Mouse (Mus musculus): ENCODE measurements at regions not wholly inside any gene's neighbourhood (a gene's known extent, or its start where the extent isn't known, plus 50 kb on each side); places are given as distances from the start of the nearest gene placed in this dataset.
"Not testable (repeated sequence)": the region's sequence is repeated elsewhere in the genome, so short reads cannot be mapped to it uniquely, and the experiment has no call there.

DNA sequence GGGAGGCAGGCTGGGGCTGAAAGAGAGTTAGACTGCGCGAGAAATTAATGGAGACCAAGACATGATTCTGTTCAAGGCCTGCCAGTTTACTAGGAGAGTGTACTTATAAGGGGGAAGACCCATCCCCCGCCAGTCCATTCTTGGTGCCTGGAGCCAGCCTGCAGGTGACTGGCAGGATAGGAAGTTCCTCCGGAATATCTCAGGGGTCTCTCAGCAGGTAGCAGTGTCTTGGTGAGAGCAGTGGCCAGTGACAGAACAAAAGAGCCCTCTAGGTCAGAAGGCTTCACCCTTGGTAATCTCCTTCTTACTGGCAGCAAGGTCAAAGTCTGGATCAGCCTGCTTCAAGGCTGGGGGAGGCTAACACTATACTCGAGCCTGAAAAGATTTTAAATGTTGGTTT, 83.7 kb upstream of the Zfp804b start:
- DNase-seq (ENCODE audit: low spot score in 2 of 2): no peak

DNA sequence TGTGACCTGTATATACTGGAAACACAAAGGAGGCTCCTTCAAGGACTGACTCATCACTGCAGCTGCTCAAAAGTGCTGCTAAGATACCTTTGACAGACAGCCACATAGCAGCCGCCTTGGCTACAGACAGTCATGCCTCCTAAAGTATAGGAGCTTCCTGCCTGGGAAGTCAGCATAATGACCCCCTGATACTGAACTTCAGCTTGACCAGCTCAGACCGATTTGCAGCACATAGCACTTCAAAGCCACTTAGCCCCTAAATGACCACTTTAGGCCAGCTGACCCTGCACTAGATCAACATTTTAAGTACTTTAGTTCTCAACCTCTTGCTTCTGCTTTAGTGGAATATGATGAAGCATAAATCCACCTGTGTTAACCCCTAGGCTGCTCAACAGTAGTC, 91.9 kb upstream of the Zfp804b start:
- no peak for DNase-seq (ENCODE audit: low spot score in 2 of 2)

DNA sequence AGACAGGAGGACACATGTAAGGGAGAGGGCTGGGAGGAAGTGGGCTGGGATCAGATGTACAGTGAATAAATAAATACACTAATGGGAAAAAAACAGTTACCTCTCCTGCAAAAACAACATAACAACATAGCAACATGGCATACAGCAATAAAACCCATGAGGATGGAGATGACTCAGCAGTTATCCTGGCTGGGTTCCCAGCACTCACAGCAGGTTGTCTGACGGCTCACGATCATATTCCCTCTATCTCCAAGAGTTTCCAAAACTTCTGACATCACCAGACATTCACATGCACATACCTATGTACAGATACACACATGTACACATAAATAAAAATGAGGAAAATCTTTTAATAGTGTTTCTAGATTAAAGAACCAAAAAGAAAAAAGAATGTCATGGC, 103.4 kb upstream of the Zfp804b start:
- DNase-seq (ENCODE audit: low spot score in 2 of 2): no peak

DNA sequence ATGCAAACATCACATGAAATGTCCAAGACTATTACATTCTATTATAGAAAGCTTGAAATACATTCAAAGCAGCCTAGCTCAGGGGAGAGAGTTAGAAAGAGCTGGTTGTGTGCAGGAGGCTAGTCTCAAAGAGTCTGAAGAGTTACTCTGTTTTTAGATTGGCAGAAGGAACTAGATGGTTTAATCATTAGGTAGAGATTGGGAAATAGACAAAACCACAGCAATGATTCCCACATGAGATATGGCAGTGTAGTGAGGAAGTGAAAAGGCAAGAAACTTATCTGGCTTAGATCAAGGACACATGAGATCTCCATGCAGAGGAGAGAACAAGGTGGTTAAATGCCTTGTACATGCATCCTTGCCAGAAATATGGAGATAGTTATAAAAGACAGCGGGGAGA, 110.3 kb upstream of the Zfp804b start:
- no peak for DNase-seq (ENCODE audit: low spot score in 2 of 2)

- no peak for DNase-seq (ENCODE audit: low spot score in 2 of 2)
Observed at GRCm38 (mm10) chr5:7457102-7457501, 112.5 kb upstream of the Zfp804b start.

GRCm38 (mm10) chr5:7489150-7489549, 144.6 kb upstream of the Zfp804b start:
- DNase-seq (ENCODE audit: low spot score in 2 of 2): no peak

GRCm38 (mm10) chr5:7489602-7490001, 145.0 kb upstream of the Zfp804b start:
- DNase-seq (ENCODE audit: low spot score in 2 of 2): no peak

- DNase-seq (ENCODE audit: low spot score in 2 of 2): no peak
Observed at GRCm38 (mm10) chr5:7517520-7518181, 173.1 kb upstream of the Zfp804b start.

DNA sequence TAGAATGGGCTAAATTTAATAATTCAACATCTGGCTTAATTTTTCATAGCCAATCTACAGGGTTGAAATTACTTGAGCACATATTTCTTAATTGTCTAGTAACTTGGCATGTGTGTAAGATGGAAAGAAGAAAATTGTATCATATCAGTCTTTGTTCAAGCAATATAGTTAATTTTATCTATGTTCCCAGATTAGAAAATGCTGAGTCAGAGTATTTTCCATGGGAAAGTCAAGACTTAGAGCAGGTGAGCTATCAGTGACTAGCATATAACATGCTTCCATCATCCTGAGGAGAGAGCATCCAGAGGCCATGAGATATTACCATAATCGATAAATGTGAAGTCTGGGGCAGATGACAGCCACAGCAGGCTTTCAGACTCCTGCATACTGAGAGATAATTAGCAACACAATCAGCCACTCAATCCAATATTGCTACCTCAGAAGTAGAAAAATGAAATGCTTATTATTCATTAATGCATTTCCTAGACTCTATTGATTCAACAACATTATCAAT, 188.2 kb upstream of the Zfp804b start:
- no peak for DNase-seq (ENCODE audit: low spot score in 2 of 2)

- DNase-seq (ENCODE audit: low spot score in 2 of 2): no peak
Observed at GRCm38 (mm10) chr5:7539812-7540645, 195.5 kb upstream of the Zfp804b start.

DNA sequence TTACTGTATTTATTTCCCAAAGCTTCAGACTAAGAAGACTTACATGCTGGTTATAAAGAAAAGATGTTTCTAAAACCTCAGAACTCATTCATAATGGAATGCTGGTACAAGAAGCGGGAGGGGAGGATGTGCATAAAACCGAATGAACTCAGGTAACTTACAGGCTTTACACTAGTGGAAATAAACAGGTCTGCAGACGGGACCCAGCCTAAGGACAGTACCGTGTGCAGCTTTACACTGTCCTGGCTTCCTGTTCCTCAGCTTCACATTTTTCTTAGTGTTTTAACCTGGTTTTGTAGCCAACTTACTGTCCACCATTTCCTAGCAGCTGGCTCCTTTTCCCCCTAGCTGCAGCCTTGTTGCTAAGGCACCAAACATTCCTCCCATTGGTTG, 196.1 kb upstream of the Zfp804b start:
- no peak for DNase-seq (ENCODE audit: low spot score in 2 of 2)

- no peak for DNase-seq (ENCODE audit: low spot score in 2 of 2)
Observed at GRCm38 (mm10) chr5:7543857-7544256, 199.3 kb upstream of the Zfp804b start.

GRCm38 (mm10) chr5:7580413-7580812, 235.9 kb upstream of the Zfp804b start:
- DNase-seq (ENCODE audit: low spot score in 2 of 2): no peak

DNA sequence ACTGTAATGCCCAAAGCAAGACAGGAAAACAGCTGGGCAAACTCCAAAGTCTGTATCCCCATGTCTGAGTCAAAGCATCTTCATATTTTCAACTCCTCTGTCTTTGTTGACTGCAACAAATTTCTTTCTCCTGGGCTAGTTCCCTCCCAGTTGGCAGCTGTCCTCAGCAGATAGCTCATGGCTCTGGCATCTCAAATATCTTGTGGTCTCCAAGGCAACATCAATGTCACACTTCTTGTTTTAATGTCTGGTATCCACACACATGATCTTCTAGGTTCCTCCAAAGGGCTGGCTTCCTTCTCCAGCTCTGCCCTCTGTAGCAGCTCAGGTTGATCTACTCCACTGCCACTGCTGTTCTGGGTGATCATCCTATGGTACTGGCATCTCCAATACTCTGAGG, 242.0 kb upstream of the Zfp804b start:
- no peak for DNase-seq (ENCODE audit: low spot score in 2 of 2)

- DNase-seq (ENCODE audit: low spot score in 2 of 2): no peak
Observed at GRCm38 (mm10) chr5:7600418-7600817, 255.9 kb upstream of the Zfp804b start.

GRCm38 (mm10) chr5:7607517-7607916, 263.0 kb upstream of the Zfp804b start:
- DNase-seq (ENCODE audit: low spot score in 2 of 2): peak in 1 of 2 experiments; percentile 10

GRCm38 (mm10) chr5:7607924-7608323, 263.4 kb upstream of the Zfp804b start:
- no peak for DNase-seq (ENCODE audit: low spot score in 2 of 2)

DNA sequence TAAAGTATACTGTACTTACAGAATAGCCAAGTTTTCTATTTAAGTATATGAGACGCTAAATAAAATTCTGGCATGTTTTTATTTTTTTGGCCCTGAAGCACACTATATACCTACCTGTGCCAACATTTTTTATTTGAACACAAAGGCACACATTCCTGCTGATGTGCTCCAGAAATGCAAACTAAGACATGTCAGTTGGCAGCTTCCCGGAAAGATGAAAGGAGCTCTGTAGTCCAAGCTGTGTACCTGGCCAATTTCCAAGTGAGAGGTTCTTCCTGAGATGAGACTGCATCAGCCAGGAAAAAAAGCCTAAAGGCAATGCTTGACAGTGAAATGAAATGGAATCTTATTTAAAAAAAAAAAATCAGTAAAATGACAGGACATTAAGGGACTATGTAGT, 305.0 kb upstream of the Steap4 start:
- peak in 1 of 2 experiments; percentile 21 for DNase-seq (ENCODE audit: low spot score in 2 of 2)

GRCm38 (mm10) chr5:7701776-7702175, 258.5 kb upstream of the Steap4 start:
- DNase-seq (ENCODE audit: low spot score in 2 of 2): no peak

GRCm38 (mm10) chr5:7719557-7719956, 240.7 kb upstream of the Steap4 start:
- DNase-seq (ENCODE audit: low spot score in 2 of 2): peak in 1 of 2 experiments; percentile 7

DNA sequence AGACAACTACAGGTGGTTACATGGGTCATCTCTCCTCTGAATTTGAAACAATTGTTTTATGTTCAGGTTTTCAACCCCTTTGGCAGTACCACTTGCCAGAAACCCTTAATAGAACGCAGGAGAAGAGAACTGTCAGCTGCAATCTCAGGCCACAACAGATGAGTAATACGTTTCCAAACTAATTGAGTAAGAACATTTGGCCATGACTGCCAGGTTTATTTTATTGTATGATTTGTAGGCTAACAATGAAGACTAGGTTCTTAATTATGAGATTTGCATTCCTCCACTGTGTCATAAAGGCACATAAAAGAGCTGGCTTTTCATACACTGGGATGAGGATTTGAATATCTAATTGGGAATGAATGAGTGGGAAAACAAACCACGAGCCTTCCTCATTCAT, 240.2 kb upstream of the Steap4 start:
- peak in 1 of 2 experiments; percentile 6 for DNase-seq (ENCODE audit: low spot score in 2 of 2)

GRCm38 (mm10) chr5:7720688-7721087, 239.6 kb upstream of the Steap4 start:
- DNase-seq (ENCODE audit: low spot score in 2 of 2): no peak

- DNase-seq (ENCODE audit: low spot score in 2 of 2): not testable (repeated sequence)
Observed at GRCm38 (mm10) chr5:7732566-7732965, 227.7 kb upstream of the Steap4 start.
